Mouse (Mus musculus) ES-E14 (cell line): ENCODE data around the gene Lonrf2.

Experiments
- HCFC1 ChIP-seq: IDR thresholded peaks from 2 replicates; pipeline ENCODE4 v1.6.1; 2012; ENCODE audit warnings: low read length, inconsistent platforms, borderline replicate concordance; ENCODE audit not compliant: insufficient read depth
- ZNF384 ChIP-seq: IDR thresholded peaks from 2 replicates; pipeline ENCODE4 v1.6.1; 2012; ENCODE audit warnings: low read depth, low read length, inconsistent platforms

DNA sequence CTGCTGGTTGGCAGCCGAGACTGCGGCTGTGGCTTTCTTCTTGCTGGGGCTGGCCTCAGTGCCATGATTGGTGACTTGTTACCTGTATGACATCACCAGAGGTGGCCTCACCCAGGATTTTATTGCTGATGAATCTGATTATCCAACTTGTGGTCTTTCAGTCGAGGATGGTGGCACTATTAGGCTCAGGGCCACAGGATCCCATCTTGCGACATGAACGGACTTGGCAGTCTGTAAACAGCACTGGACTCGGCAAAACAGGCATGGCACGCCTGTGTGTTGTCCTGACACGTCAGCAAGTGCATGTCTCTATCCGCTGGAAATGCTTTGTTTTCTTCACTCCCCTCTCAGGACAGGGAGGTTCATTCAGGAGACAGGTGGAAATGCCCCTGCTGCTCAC lies 27.8 kb upstream of the Lonrf2 start:
- no peak for TF ChIP-seq HCFC1
- no peak for TF ChIP-seq ZNF384
